Mouse (Mus musculus) spleen, adult 12 weeks (tissue): Measurements from ENCODE around the gene Fut1.

Source experiments
- DNase-seq: peaks from one replicate; pipeline ENCODE4 v3.0.0; 2022; ENCODE audit warnings: low spot score

The Fut1 gene

DNA sequence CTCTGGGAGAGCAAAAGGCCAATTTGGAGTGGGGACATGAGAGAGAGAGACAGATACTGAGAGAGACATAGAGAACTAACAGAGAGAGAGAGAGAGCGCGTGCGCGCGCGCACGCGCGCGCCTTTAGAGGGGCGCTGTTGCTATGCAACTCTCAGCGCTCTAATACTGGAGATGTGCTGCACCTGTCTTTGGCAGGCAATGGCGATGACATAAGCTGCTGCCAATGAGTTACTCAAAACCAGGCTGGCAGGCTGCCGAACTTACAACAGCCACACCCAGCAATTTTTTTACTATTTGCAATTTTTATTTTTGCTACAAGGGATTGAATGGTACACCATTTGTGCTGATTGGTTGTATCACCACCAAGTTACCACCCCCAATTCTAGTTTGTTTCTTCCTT, 50.7 kb downstream of the Fut1 start:
- no peak for DNase-seq

DNA sequence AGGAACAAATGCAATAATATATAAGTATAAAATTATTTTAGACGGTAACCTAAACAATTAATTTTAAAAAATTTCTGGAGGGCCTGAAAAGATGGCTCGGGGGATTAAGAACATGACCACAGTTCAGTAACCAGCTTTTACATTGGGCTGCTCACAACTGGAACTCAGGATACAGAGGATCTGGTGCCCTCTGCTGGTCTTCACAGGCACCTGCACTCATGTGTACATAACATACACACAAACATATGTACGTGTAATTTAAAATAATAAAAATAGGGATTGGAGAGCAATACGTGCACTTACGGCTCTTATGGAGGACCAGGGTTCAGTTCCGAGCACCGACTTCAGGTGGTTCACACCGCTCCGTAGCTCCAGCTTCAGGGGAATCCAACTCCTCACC, 51.8 kb downstream of the Fut1 start:
- no peak for DNase-seq
